Mouse (Mus musculus): ENCODE results near the gene Il1r1.
"Not testable (repeated sequence)": the region's sequence is repeated elsewhere in the genome, so short reads cannot be mapped to it uniquely, and the experiment has no call there.

The Il1r1 gene

GRCm38 (mm10) chr1:40273491-40273890 lies 48.6 kb downstream of the Il1r1 start:
- DNase-seq, result no peak

GRCm38 (mm10) chr1:40275285-40276013 lies 50.6 kb downstream of the Il1r1 start:
- DNase-seq, result no peak

GRCm38 (mm10) chr1:40277944-40278343 lies 53.1 kb downstream of the Il1r1 start:
- no peak for DNase-seq

GRCm38 (mm10) chr1:40278720-40279119 lies 53.8 kb downstream of the Il1r1 start:
- no peak for DNase-seq

GRCm38 (mm10) chr1:40279182-40279743 lies 54.4 kb downstream of the Il1r1 start:
- no peak for DNase-seq

- no peak for DNase-seq
Observed at GRCm38 (mm10) chr1:40281950-40282349, 57.1 kb downstream of the Il1r1 start.

GRCm38 (mm10) chr1:40282394-40282793 lies 57.5 kb downstream of the Il1r1 start:
- DNase-seq, result no peak

- DNase-seq, result no peak
Observed at GRCm38 (mm10) chr1:40283995-40284394, 59.1 kb downstream of the Il1r1 start.

GRCm38 (mm10) chr1:40290489-40291255 lies 65.8 kb downstream of the Il1r1 start:
- DNase-seq, result no peak

GRCm38 (mm10) chr1:40292231-40292630 lies 67.4 kb downstream of the Il1r1 start:
- no peak for DNase-seq

GRCm38 (mm10) chr1:40293891-40294290 lies 69.0 kb downstream of the Il1r1 start:
- DNase-seq, result no peak

- DNase-seq, result no peak
Observed at GRCm38 (mm10) chr1:40294824-40295223, 69.9 kb downstream of the Il1r1 start.

- DNase-seq, result no peak
Observed at GRCm38 (mm10) chr1:40298053-40298452, 73.2 kb downstream of the Il1r1 start.

- DNase-seq, result no peak
Observed at GRCm38 (mm10) chr1:40303179-40303866, 78.4 kb downstream of the Il1r1 start.

- not testable (repeated sequence) for DNase-seq
Observed at GRCm38 (mm10) chr1:40304321-40304720, 79.4 kb downstream of the Il1r1 start.

- DNase-seq, result no peak
Observed at GRCm38 (mm10) chr1:40306111-40306510, 81.2 kb downstream of the Il1r1 start.

GRCm38 (mm10) chr1:40311123-40311522 lies 86.2 kb downstream of the Il1r1 start:
- DNase-seq, result peak; percentile 49

- DNase-seq, result no peak
Observed at GRCm38 (mm10) chr1:40311625-40312024, 86.7 kb downstream of the Il1r1 start.

- DNase-seq, result no peak
Observed at GRCm38 (mm10) chr1:40314016-40314415, 89.1 kb downstream of the Il1r1 start.

GRCm38 (mm10) chr1:40317657-40318056 lies 92.8 kb downstream of the Il1r1 start:
- no peak for DNase-seq

- no peak for DNase-seq
Observed at GRCm38 (mm10) chr1:40321824-40322223, 96.9 kb downstream of the Il1r1 start.

GRCm38 (mm10) chr1:40322543-40322942 lies 97.7 kb downstream of the Il1r1 start:
- DNase-seq, result no peak

GRCm38 (mm10) chr1:40324457-40324856 lies 99.6 kb downstream of the Il1r1 start, which contains the start of gene Il1rl2:
Gene Il1rl2, plus strand, starts transcription at chr1:40324610.
- peak; percentile 84 for DNase-seq
